Mouse (Mus musculus) testis, postnatal 14 days (tissue): ENCODE results near the gene Gabrd.

Source experiments
- DNase-seq: peaks from one replicate; pipeline ENCODE4 v3.0.0; 2021; ENCODE audit warnings: low spot score

Gene Gabrd

GRCm38 (mm10) chr4:155343415-155344298 lies 54.3 kb downstream of the Gabrd start:
- no peak for DNase-seq

- no peak for DNase-seq
Observed at GRCm38 (mm10) chr4:155336284-155337050, 61.4 kb downstream of the Gabrd start.
